8 mouse cellular contexts compared by ENCODE assay signal in genomic region chr9:122310613-122311049, GRCm38 (mm10). TPM values are rescaled to one million over a fixed set of nuclear protein-coding genes. Genes with fewer than 3 reads are reported as not detected.
DNase-seq lines count a peak whose midpoint lies in the region; ATAC-seq and TF ChIP-seq lines count a peak whose summit lies in the region.

No protein-coding gene starts in this region.

- H3K4me2 ChIP-seq in lung, embryonic 16.5 days (ENCODE audit: low read depth, low read length) = peak overlapping the region; percentile 60

- H3K36me3 ChIP-seq in hindbrain, embryonic 10.5 days = no peaks in the 10 kb centered on the region
- H3K36me3 ChIP-seq in lung, embryonic 16.5 days (ENCODE audit: control insufficient read depth, insufficient read depth, low read length) = no peaks in the 10 kb centered on the region
- H3K36me3 ChIP-seq in thymus, adult 2 months (ENCODE audit: control insufficient read depth, insufficient read depth, low read length) = no peaks in the 10 kb centered on the region

- peak overlapping the region; percentile 54 for H3K4me3 ChIP-seq in hindbrain, embryonic 10.5 days
- H3K4me3 ChIP-seq in lung, embryonic 16.5 days (ENCODE audit: low read length) = peak overlapping the region; percentile 69
- H3K4me3 ChIP-seq in thymus, adult 2 months (ENCODE audit: control insufficient read depth, insufficient read depth, low read length) = peak overlapping the region; percentile 52

- peak overlapping the region; percentile 80 for H3K9ac ChIP-seq in lung, embryonic 16.5 days (ENCODE audit: low read length)

- TF ChIP-seq POLR2A in thymus, adult 2 months (IDR thresholded peaks at IDR 0.05; ENCODE audit: control insufficient read depth, extremely low read depth, insufficient read depth, low read length, poor library complexity) = no peak

- no peaks in the 10 kb centered on the region for H3K9me3 ChIP-seq in hindbrain, embryonic 10.5 days
- no peaks in the 10 kb centered on the region for H3K9me3 ChIP-seq in lung, embryonic 16.5 days (ENCODE audit: control insufficient read depth, low read length)

- TF ChIP-seq CTCF in thymus, adult 2 months (IDR thresholded peaks at IDR 0.05; ENCODE audit: borderline replicate concordance, control insufficient read depth, extremely low read depth, insufficient read depth, low read length, poor library complexity) = peak; percentile 70; the same call in 1 of the 2 replicates

- peak overlapping the region; percentile 89 for H3K27ac ChIP-seq in hindbrain, embryonic 10.5 days
- peak overlapping the region; percentile 88 for H3K27ac ChIP-seq in lung, embryonic 16.5 days (ENCODE audit: low read length)
- no peak overlapping the region for H3K27ac ChIP-seq in thymus, adult 2 months (ENCODE audit: control insufficient read depth, insufficient read depth, low read length)

- WGBS in hindbrain, embryonic 10.5 days = 5% methylated on average over 19 of the region's 19 CpGs
- WGBS in lung, embryonic 16.5 days = 0% methylated on average over 18 of the region's 19 CpGs
- WGBS in thymus, adult 2 months = 6% methylated on average over 19 of the region's 19 CpGs

- peak; percentile 91 for ATAC-seq in frontal cortex, adult (ENCODE audit: low TSS enrichment)
- ATAC-seq in lung, embryonic 16.5 days (ENCODE audit: low read depth) = peak; percentile 93

- no peaks in the 10 kb centered on the region for H3K27me3 ChIP-seq in hindbrain, embryonic 10.5 days (ENCODE audit: insufficient read depth, poor library complexity, severe bottlenecking)
- H3K27me3 ChIP-seq in lung, embryonic 16.5 days (ENCODE audit: control insufficient read depth, insufficient read depth, low read depth, low read length) = no peaks in the 10 kb centered on the region
- no peaks in the 10 kb centered on the region for H3K27me3 ChIP-seq in thymus, adult 2 months (ENCODE audit: control insufficient read depth, insufficient read depth, low read length)

- peak; percentile 85 for DNase-seq in Muller cell, postnatal 12 days (ENCODE audit: inconsistent ontology term)
- peak; percentile 81 for DNase-seq in cerebellum, adult 9-10 months
- peak; percentile 88 for DNase-seq in hindbrain, embryonic 10.5 days (ENCODE audit: low spot score)
- peak; percentile 81 for DNase-seq in layer of hippocampus, adult 9-11 months
- peak; percentile 61 for DNase-seq in ovary, adult 18-20 months (ENCODE audit: low spot score)
- peak; percentile 82 for DNase-seq in thymus, adult 2 months

- H3K4me1 ChIP-seq in hindbrain, embryonic 10.5 days (replicated peaks) = peaks cover 18% of the 10 kb centered on the region
- peaks cover 4% of the 10 kb centered on the region; the same call in 1 of the 2 replicates for H3K4me1 ChIP-seq in lung, embryonic 16.5 days (replicated peaks; ENCODE audit: control insufficient read depth, insufficient read depth, low read length)
- no peaks in the 10 kb centered on the region for H3K4me1 ChIP-seq in thymus, adult 2 months (replicated peaks; ENCODE audit: control insufficient read depth, insufficient read depth, low read length)

RNA-seq across cellular contexts. Expression of gene Ano10, which starts 16.4 kb away (rescaled TPM):
- polyA plus RNA-seq in hindbrain, embryonic 10.5 days (2016; fragmentation: Nextera tagmentation; extraction: Ambion mirVana) = 38.2 and 46.9 TPM in 2 replicates
- 31.8 and 36.5 TPM in 2 replicates for polyA plus RNA-seq in lung, embryonic 16.5 days (2015; fragmentation: Nextera tagmentation; extraction: Ambion mirVana)
- polyA plus RNA-seq in thymus, adult 2 months (2012; rRNA removed) = 30.9 and 41.3 TPM in 2 replicates

RNA-seq across cellular contexts. Expression of gene Abhd5, which starts 40.8 kb away (rescaled TPM):
- polyA plus RNA-seq in hindbrain, embryonic 10.5 days (2016; fragmentation: Nextera tagmentation; extraction: Ambion mirVana) = 16.0 and 19.2 TPM in 2 replicates
- 29.5 and 29.9 TPM in 2 replicates for polyA plus RNA-seq in lung, embryonic 16.5 days (2015; fragmentation: Nextera tagmentation; extraction: Ambion mirVana)
- polyA plus RNA-seq in thymus, adult 2 months (2012; rRNA removed) = 10.2 and 12.4 TPM in 2 replicates
